Mouse (Mus musculus) layer of hippocampus, adult 9-10 months (tissue): ENCODE data around the gene Impg2.

Experiments
- DNase-seq: peaks from one replicate; pipeline ENCODE4 v3.0.0; 2022; ENCODE audit warnings: low spot score

Gene Impg2

DNA sequence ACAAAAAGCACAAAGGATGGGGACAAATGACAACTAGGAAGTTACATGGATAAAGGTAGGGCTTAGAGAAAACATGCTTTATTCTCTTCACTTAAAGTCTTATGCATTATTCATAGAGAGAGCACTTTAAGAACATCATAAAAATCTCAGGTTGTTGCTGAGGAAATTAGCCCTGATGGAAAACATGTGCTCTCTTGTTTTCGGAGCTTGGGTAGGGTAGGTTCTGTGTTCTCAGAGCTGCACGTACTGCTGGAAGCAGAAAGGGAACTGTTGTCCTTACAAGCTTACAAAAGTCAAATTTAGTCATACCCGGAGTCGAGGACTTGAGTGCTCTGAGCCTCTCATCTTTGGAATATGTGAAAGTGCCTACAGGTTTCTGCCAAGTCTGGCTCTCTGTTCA is 98.9 kb downstream of the Impg2 start:
- no peak for DNase-seq

DNA sequence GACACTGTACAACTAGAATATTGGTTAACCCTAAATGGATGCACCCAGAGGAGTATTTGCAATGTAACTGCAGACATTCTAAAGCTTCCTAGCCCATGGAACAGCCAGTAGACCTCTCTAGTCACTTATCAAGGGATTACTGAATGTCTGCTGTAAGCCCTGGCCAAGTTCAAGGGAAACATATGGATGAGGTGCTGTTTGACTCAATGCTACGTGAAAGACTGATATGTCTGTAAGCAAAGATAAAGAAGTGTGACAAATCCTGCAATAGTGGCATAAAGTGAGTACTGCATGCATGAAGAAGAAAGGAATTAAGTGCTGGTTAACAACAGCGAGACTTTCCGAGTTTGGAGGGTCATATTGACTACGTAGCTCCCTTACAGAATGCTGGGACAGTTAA is 100.1 kb downstream of the Impg2 start:
- no peak for DNase-seq

DNA sequence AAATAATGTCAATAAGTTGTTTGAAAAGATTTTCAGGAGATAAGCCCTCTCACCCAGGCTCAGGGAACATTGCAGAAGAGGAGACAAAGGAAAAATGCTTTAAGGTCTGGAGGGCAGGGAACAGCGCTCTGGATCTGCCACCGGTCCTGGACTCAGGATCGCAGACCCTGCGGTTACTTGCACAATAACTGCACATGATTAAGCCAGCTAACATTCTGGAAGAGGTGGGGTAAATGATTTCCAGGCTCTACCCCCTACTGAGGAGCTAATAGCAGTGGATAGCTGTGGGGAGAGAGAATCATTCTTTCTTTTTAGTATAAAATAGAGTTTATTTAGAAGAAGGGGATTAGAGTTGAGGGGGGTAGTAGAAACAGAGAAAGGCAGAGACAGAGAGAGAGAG is 103.5 kb downstream of the Impg2 start:
- DNase-seq: no peak

DNA sequence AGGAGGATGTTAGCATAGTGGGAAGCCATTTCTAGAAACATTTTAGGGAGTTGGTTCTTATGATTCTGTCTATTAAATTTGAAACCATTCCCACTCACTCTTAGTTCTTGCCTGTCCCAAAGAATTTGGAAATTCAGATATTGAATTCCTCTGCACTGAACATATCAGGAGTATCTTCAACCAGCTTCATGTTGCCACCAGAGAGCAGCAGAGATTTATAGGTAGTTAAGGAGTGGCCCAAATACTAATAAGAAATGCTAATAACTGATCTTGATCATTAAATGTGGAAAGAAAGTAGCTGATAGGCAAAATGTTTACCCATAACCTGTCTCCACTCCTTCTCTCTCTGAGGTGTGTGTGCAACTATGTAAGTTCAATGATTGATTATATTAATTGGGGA is 107.2 kb downstream of the Impg2 start:
- no peak for DNase-seq
